Mouse (Mus musculus): ENCODE data around the gene Mfsd4b1. TPM values are rescaled to one million over a fixed set of nuclear protein-coding genes. Genes with fewer than 3 reads are reported as not detected.
"Not testable (repeated sequence)": the region's sequence is repeated elsewhere in the genome, so short reads cannot be mapped to it uniquely, and the experiment has no call there.

Gene Mfsd4b1
- total RNA-seq, 2 experiments from 2014 or later, result 0.12 to 1.2 TPM

DNA sequence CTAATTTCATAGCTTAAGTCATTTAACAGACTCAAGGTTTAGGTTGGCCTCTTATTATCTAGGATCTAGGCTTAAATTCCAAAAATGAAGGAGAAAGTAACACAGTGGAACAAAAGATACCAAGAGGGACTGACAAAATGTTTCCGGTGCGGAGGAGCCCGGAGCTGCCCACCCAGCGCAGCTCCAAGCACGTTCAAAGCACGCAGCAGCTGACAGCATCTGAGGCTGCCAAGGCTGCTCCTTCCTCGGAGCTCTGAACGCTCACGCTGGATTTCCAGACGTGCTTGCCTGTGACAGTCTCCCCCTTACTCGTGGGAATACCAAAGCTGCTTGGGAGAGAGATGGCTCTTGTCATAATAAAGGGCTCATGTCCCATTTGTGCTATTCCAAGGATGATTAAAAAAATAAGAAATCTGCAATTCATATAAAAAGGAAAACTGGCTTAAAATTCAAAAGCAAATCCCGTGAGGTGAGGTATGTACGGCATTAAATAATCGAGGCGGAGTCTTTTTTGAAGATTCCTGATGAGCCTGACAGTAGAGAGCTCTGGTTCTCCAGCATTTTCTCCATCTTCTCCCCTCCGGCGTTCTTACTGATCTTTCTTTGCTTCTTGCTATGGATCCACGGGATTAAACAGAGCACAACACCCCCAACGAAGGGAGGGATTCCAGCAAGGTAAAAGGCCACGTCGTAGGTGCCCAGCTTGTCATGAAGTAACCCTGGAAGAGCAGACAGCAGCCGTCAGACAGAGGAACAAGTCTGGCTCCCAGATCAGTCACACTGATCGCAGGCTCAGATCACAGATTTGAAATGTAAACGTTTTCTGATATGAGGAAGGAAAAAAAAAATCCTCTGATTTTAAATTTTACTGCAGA, 11.9 kb upstream of the Mfsd4b1 start:
- peak; percentile 45 to 46 for DNase-seq (ENCODE audit: low spot score in 2 of 2)

DNA sequence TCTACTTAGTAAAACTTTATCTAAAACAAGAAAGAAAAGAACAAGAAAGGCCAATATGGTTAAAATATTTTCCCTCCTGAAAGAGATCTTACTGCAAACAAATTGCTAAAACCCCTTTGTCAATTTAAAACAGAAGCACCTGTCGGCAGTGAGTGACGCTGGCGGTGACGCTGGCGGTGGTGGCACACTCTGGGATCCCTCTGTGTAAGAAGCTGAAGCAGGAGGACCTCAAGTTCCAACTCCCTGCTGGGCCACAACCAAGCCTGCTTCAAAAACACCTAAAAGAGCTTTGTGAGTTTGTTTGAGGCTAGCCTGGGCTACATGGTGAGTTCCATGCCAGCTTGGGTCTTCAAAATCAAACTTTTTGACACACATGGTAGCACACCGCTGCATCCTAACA, 9.9 kb upstream of the Mfsd4b1 start:
- no peak for DNase-seq (ENCODE audit: low spot score in 2 of 2)

DNA sequence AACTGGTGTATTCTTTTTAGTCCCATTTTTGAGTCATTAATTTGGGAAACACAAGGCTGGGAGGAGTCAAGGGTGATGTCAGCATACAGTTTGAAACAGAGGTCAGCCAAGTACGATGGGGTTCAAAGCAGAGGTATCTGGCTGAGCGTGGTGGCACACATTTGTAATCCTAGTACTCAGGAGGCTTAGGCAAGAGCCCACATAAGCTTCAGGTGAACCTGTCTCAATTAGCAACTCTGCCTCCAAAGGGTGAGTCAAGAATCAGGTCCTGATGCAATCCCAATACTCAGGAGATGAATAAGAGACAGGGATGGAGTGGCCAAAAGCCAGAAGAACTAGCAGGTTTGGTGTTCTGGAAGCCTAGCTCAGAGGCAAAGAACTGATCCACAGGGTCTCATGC, 7.8 kb upstream of the Mfsd4b1 start:
- no peak for DNase-seq (ENCODE audit: low spot score in 2 of 2)

DNA sequence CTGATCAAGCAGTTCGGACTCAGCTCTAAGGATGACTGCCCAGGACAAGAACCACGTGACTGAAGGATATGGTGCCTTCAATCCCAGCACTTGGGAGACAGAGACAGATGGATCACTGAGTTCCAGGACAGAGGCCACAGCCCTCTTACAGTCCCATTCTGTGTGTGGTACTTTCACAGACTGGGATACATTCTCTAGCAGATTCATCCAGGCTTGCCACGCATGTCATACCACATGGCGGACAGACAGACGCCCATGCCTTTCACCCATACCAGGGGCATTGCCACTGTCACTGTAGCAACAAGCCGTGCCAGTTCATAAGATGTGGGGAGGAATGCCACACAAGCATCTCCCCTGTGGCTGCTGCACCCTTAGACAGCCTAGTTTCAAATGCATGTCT, 5.6 kb upstream of the Mfsd4b1 start:
- DNase-seq (ENCODE audit: low spot score in 2 of 2), result no peak

DNA sequence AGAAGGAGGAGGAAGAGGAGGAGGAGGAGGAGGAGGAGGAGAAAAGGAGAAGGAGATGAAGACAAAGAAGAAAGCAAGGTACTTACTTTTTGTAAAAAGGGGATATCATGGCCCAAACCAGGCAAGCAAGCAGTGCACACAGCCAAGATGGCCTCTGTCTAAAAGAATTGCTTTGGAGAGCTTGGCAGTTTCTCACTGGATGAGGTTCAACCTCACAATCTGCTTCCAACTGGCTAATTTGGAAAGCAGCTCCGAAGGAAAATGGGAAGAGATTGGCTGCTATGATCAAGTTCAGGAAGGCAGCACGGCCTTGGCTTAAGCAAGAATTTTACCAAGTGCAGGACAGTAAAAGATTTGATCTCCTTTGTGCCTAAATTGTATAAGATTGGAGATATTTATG, 4.5 kb upstream of the Mfsd4b1 start:
- DNase-seq (ENCODE audit: low spot score in 2 of 2), result peak in 1 of 2 experiments; percentile 39

DNA sequence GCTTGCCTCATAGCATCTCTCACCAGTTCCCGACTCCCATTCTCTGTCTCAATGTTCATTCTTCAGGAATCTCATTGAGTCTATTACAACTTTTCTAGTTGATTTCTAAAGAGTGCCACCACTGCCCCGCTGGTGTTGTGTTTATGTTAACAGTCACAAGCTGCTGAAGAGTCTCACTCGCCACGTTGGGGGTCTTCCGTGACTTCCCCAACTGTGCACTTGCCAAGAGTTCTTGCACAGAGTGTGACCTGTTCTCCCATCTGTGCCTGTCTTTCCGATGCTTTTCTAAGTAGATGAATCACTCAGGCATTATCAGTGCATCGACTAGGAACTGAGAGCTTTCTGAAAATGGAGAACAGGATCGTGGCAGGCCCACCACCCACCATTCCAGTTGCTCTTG, 3.0 kb upstream of the Mfsd4b1 start:
- DNase-seq (ENCODE audit: low spot score in 2 of 2), result no peak

DNA sequence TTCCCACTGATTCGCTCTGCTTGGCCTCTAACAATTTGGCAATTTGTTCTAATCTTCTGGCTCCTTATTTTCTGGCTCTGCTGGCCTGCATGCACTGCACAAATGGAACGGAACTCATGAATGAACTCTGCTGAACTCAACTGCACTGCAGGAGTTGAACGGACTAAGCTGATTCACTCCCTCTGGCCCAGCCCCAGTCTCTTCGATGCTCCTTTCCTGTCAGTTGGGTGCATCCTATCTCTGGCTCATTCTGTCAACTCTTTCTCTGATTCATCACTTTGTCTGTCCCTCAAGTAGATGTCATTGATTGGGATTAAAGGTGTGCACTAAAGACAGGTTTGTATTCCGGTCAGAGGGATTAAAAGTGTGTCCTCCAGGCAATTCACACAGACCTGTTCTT, 1.5 kb upstream of the Mfsd4b1 start:
- no peak for DNase-seq (ENCODE audit: low spot score in 2 of 2)

DNA sequence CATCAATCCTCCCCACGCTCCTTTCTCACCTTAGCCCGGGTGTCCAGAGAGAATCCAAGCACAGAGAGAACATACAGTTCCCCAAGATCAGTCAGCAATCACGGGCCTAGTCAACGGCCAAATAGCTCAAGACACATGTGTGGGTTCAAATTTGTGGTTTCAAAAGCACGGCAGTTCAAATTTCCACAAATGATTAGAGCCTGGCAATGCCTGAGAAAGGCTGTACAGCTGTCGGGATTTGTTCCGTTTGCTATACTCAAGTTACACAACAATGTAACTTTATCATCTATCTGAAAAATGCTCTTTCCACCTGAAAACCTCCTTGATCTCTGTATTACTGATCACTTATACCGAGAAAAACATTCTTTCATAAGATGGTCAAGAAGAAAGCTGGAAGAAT, 492 bp upstream of the Mfsd4b1 start:
- DNase-seq (ENCODE audit: low spot score in 2 of 2), result no peak

DNA sequence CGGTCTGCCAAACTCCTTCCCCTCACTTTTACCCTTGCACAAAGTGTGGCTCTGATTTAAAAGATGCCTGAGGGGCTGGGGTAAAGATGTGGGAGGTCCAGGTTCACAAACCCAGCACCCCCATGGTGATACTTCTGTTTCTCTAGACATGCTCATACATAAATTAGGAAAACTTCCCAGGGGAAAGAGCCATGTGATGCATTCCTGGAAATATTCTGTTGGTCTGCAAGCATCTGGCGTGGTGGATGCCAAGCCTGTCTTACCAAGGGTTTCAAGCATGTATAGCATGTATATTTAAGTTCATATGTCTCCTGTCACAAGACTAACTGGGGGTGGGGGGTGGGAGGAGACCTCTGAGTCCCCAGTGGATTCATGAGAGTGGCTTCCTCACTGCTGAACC, 4.7 kb downstream of the Mfsd4b1 start:
- DNase-seq (ENCODE audit: low spot score in 2 of 2), result no peak

DNA sequence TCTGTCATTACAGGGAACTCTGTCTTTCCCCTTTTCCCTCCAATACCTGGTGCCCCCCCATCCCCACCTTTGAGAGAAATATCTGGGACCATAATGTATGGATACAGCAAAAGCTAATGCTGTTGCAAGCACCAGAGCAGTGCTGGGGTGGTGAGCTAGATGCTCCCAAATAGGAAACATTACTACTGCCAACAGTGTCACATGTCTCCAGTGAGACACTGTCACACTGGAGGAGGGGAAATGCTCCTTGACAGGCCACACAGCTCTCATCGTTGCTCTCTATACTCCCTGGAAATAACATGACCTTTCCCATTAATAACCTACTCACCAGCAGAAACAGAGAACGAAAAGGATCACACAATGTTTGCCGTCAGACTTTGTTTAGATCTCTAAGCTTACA, 5.6 kb downstream of the Mfsd4b1 start:
- DNase-seq (ENCODE audit: low spot score in 2 of 2), result no peak

DNA sequence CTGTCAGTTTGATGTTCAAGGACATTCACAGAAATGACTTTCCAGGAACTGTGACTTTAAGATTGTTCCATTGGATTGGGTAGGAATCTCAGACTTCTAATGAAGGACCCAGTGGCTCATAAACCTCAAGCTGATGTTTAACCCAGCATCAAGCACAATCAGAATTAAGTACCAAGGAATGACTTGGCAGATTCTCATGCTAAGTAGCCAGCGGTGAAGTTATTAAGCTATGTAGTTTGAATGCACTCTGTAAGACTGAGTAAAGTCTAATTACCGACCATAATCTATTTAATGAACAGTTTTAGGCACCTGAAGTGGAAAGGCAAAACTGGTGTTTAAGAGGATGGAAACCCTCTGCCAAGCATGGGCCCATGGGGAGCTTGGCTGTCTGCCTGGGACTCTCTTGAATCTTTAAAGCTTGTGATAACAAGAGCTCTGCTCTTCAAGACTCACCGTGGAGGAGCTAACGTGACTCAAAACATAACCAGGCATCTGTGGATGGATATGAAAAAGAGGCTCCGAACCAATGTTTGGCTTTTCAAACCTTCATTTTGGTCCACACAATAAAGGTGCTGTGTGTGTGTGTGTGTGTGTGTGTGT, 6.7 kb downstream of the Mfsd4b1 start:
- no peak for DNase-seq (ENCODE audit: low spot score in 2 of 2)

DNA sequence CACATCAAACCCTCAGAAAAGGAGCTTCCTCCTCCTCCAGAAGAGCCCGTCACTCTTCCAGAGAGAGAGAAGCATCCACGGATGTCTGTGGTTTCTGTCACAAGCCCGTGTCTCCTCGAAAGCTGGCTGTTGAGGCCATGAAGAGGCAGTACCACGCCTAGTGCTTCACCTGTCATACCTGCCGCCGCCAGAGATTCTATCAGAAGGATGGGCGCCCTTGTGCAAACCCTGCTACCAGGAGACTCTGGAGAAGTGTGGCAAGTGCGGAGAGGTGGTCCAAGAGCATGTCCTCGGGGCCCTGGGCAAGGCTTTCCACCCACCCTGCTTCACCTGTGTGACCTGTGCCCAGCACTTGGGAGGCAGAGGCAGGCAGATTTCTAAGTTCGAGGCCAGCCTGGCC, 15.5 kb downstream of the Mfsd4b1 start:
- no peak for DNase-seq (ENCODE audit: low spot score in 2 of 2)

DNA sequence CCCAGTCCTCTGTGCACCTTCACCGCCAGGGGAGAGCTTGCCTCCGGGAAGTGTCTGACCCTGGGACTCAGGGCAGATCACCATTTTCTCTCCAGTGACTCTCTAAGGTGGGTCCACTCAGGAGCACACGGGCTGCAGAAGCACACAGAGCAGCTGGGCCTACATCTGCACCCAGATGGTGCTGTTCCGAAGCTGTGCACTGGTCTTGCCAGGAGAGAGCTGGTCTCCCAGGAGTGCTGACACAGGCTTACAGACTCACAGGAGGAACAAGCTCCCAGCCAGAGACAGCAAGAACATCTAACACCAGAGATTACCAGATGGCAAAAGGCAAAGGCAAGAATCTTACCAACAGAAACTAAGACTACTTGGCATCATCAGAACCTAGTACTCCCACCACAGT, 16.2 kb downstream of the Mfsd4b1 start:
- not testable (repeated sequence) for DNase-seq (ENCODE audit: low spot score in 2 of 2)

DNA sequence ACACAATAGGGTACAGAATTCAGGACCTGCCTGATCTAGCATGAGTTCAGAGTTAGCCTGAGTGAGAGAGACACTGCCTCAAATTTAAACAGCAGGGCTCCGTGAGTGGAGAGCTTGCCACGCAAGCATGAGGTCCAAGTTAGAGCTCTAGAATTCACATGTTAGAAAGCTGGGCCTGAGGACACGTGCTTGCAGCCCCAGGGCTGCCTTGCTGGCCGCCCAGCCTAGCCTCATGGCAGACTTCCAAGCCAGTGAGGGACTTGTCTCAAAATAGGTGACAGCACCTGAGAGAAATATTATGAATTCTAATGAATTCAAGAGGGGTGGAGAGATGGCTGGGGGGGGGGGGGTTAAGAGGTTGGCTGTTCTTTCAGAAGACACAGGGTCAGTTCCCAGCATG, 17.1 kb downstream of the Mfsd4b1 start:
- no peak for DNase-seq (ENCODE audit: low spot score in 2 of 2)

DNA sequence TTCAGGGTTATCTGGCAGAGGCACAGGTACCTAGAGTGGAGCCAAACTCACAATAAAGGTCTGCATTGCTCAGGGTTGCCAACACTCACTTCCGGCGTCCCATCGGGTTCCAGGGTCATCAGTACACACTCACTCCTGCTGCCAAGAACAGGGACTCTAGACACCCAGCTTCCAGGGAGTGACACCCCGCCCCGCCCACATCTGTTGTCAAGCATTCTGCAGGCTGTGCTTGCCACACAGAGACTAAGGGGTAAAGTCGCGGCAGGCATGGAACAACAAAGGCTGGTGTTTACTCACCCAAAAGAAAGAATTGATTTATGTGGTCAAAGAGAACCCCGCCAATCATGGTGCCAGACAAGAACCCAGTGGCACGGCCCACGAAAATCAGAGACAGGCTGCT, 18.1 kb downstream of the Mfsd4b1 start:
- no peak for DNase-seq (ENCODE audit: low spot score in 2 of 2)

DNA sequence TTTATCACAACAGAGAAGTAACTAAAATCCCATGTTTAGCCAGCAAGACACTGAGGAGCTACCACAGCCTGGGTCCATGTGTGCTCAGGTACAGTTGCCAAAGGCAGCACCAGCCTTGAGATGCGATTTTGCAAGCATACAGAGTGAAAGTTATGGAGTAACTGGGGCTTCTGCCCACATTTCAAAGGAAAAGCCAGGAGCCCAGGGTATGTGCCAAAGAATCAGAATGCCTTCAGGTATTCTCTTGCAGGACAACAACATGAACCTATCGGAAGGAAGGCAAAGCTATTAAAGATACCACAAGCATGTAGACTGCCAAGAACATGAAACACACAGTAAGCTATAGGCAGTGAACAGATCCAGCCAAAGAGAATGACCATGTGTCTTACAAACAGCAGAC, 24.3 kb downstream of the Mfsd4b1 start:
- no peak for DNase-seq (ENCODE audit: low spot score in 2 of 2)

DNA sequence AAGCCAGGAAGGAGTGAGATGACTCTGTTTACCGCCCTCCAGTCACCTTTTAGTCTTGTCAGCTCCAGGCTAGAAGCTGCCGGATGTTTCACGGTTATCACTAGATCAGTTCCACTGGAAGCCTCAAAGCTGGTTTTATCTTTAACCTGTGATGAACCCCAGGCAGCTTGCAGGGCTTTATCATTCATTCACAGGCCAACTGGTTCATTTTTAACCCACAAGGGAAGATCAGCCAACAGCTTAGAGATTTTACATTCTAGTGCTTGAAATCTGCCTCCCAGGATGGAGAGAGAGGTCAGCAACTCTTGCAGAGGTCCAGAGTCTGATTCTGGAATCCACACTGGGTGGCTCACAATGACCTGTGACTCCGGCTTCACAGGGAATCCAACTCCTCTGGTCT, 33.9 kb downstream of the Mfsd4b1 start:
- DNase-seq (ENCODE audit: low spot score in 2 of 2), result no peak

DNA sequence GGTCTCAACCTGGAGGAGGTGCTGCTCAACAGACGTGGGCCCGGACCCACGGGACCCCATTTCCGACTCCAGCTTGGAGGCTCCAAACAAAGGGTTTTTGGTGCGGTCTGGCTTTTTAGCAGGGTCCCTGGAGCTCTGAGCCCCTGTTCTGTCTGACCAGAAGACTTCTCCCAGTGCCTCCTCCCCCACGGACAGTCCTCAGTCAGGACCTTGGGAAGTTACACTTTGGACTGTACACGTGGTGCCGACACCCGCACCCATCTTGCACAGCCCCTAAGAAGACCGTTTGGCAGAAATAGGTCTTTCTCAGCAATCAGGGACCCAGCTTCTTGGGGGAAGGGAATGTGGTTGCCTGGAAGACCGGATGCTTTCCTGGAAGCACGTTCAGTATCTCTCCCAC, 38.6 kb downstream of the Mfsd4b1 start, which contains the start of gene Mfsd4b5:
Gene Mfsd4b5 (minus strand): TSS at position 181 of the 400 bp plus-strand sequence.
- DNase-seq (ENCODE audit: low spot score in 2 of 2), result no peak

DNA sequence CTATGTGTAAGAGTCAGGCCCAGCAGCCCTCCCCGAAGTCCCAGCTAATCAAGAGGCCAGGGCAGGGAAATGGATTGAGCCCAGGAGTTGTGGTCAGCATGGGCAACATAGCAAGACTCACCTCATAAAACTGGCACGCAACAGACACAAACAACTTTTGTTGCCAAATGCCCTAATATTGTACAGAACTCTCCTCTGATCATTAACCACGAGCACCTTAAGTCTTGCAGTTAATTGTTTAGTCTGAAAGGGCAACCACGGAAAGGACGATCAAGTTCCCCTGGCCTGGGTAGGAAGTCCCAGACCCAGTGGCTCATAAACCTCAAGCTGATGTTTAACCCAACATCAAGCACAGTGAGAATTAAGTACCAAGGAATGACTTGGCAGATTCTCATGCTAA, 42.5 kb downstream of the Mfsd4b1 start:
- DNase-seq (ENCODE audit: low spot score in 2 of 2), result no peak

DNA sequence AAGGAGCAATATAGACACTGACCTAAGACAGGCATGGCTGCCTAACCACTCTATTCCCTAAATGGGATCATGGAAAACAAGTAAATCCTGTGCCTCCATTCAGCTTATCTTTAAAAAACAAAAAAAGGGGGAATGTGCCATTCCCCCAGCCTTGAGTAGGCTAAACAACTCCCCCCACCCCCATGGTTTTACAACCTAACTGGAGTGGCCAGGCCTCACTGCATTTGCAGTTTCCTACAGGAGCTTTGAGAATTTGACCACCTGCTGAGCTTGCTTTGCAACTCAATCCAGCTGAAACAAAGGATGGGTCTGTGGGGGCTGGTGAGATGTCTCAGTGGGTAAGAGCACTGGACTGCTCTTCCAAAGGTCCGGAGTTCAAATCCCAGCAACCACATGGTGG, 46.8 kb downstream of the Mfsd4b1 start:
- no peak for DNase-seq (ENCODE audit: low spot score in 2 of 2)

DNA sequence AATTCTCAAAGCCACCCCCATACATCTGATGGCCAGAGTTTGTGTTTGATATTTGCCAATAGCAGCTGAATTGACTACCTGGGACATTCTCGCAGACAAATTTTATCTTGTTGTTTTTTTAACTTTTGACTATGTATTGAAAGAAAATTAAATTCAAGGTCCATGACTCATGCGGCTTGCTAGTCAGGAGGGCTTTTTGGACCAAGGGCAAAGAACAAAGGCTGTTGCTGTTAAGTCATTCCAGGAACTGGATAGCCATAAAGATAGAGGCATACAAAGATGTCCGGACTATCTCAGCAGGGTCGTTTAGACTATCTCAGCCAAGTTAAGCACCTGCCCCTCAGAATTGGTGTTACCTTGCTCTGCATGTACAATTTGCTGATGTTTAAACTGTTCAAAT, 47.7 kb downstream of the Mfsd4b1 start:
- DNase-seq (ENCODE audit: low spot score in 2 of 2), result no peak

DNA sequence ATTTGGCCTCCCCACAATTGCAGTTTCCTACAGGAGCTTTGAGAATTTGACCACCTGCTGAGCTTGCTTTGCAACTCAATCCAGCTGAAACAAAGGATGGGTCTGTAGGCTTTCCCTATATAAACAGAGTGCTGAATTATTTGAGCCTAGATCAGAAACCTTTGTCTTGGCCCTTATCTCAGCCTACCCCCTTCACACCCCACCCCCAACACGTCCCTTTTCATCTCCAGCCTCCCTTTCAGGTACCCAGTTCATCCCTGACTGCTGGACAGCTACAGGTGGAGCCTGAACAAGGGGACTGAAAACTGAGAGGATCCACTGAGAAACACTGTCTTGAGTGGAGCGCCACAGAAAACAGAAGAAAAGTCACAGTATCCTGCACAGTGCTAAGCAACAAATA, 49.3 kb downstream of the Mfsd4b1 start:
- DNase-seq (ENCODE audit: low spot score in 2 of 2), result no peak

DNA sequence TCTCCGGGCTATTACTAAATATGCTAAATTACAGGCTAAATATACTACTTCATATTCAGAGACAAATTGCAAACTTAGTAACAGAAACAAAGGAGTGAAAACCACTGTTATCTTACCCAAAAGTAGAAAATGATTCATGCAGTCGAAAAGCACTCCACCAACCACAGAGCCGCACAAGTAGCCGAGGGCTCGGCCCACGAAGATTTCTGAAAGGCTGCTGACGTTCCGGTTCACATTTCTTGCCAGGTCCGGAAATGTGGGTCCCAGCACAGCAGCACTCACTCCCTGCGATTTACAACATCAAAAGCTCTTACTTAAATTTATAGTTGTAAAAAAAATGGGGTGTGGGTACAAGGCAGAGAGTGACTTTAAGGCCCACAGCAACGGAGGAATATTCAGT, 50.1 kb downstream of the Mfsd4b1 start:
- DNase-seq (ENCODE audit: low spot score in 2 of 2), result no peak
